Mouse (Mus musculus) heart, postnatal 0 days (tissue): Measurements from ENCODE around the gene Ell3.

Experiments used
- CTCF ChIP-seq: IDR thresholded peaks from 2 replicates; pipeline ENCODE4 v1.5.1; 2016; ENCODE audit warnings: antibody characterized with exemption, control low read depth, low read depth
- EP300 ChIP-seq: IDR thresholded peaks from 2 replicates; pipeline ENCODE4 v1.6.1; 2016; ENCODE audit warnings: antibody characterized with exemption, low read depth

DNA sequence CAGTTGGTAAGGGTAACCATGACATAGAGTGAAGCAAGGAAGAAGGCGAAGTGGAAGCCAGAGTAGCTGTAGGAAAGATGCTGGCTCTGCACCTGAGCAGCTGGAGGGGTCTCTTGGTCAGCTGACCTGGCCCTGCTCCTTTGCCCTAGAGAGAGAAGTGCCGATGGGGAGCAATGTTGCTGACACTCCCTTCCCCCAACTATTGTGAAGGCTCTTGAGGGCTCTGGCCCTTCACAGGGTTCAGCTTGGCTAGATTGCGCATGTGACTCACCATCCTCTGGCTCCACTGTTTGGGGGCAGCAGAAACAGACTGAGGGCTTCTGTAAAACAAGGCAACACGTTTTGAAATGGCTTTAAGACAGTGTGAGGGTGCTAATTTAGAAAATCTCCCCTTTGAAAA lies 8.3 kb upstream of the Ell3 start:
- TF ChIP-seq CTCF (no peak), EP300 (no peak)
